Mouse (Mus musculus) G1E (cell line): ENCODE results near the gene Vps13d. TPM values are rescaled to one million over a fixed set of nuclear protein-coding genes. Genes with fewer than 3 reads are reported as not detected.

Source experiments
- ATAC-seq: 2 replicates; pipeline ENCODE4 v1.8.0; 2016; ENCODE audit warnings: mild to moderate bottlenecking; ENCODE audit not compliant: insufficient number of reproducible peaks, poor library complexity, low FRiP score, severe bottlenecking; ENCODE audit errors: extremely low read depth
- DNase-seq: peaks from one replicate; pipeline ENCODE4 v3.0.0; 2012; ENCODE audit warnings: low spot score
- H3K27me3 ChIP-seq: 2 replicates; pipeline ENCODE4 v1.6.1; 2012; ENCODE audit warnings: mild to moderate bottlenecking, low read length, inconsistent platforms; ENCODE audit not compliant: insufficient read depth
- H3K36me3 ChIP-seq: replicated peaks from 2 replicates; pipeline ENCODE3; 2012; ENCODE audit warnings: mild to moderate bottlenecking, inconsistent platforms
- H3K4me1 ChIP-seq: 2 replicates; pipeline ENCODE4 v1.6.1; 2012; ENCODE audit warnings: low read depth, low read length, inconsistent platforms, mixed read lengths; ENCODE audit not compliant: insufficient read depth
- H3K4me3 ChIP-seq: 2 replicates; pipeline ENCODE4 v1.5.1; 2012; ENCODE audit warnings: low read depth, mild to moderate bottlenecking, inconsistent platforms, low read length, moderate library complexity, mixed read lengths
- H3K9me3 ChIP-seq: replicated peaks from 2 replicates; pipeline ENCODE4 v1.6.1; 2012; ENCODE audit warnings: inconsistent platforms
- CTCF ChIP-seq: IDR thresholded peaks from 2 replicates; pipeline ENCODE4 v1.5.1; 2012; ENCODE audit warnings: low read depth, low read length, inconsistent platforms, mixed read lengths
- GATA1 ChIP-seq: IDR thresholded peaks from 2 replicates; pipeline ENCODE4 v1.6.1; 2012; ENCODE audit warnings: borderline replicate concordance, low read length, inconsistent platforms, mixed read lengths
- GATA2 ChIP-seq: IDR thresholded peaks from 2 replicates; pipeline ENCODE4 v1.6.1; 2012; ENCODE audit warnings: low read depth, low read length, inconsistent platforms, borderline replicate concordance
- POLR2AphosphoS5 ChIP-seq: IDR thresholded peaks from 2 replicates; pipeline ENCODE4 v1.6.1; 2012; ENCODE audit warnings: low read depth, low read length, inconsistent platforms; ENCODE audit not compliant: insufficient replicate concordance
- TAL1 ChIP-seq: conservative IDR thresholded peaks from 2 replicates; pipeline ENCODE4 v1.6.1; 2012; ENCODE audit warnings: low read depth, low read length, inconsistent platforms, mixed read lengths
- polyA plus RNA-seq: library from polyadenylated mRNA; stranded (reverse); fragments of >175 nt; gene quantifications from 2 replicates; pipeline ENCODE4 v1.2.3, GENCODE M21; 2012
- total RNA-seq, 2 experiments: library from RNA; stranded (forward) in 1 of 2; stranded (reverse) in 1 of 2; fragments of 200-1000 nt in 1 of 2; fragments of >200 nt in 1 of 2; fragmentation: Nextera tagmentation in 1 of 2; gene quantifications; 2 replicates each; pipeline ENCODE4 v1.2.3; 2014 to 2017

Gene Vps13d
- 38.8 and 38.9 TPM in 2 replicates for total RNA-seq (2014; fragmentation: Nextera tagmentation)
- 27.6 and 34.7 TPM in 2 replicates for total RNA-seq (2017)
- polyA plus RNA-seq = 4.5 and 7.7 TPM in 2 replicates

GRCm38 (mm10) chr4:145194559-145195162 lies at the start of gene Vps13d:
Vps13d (minus strand) TSS chr4:145195005.
- TF ChIP-seq GATA1 (no peak), CTCF (peak; percentile 86), TAL1 (no peak), GATA2 (no peak), POLR2AphosphoS5 (no peak)

DNA sequence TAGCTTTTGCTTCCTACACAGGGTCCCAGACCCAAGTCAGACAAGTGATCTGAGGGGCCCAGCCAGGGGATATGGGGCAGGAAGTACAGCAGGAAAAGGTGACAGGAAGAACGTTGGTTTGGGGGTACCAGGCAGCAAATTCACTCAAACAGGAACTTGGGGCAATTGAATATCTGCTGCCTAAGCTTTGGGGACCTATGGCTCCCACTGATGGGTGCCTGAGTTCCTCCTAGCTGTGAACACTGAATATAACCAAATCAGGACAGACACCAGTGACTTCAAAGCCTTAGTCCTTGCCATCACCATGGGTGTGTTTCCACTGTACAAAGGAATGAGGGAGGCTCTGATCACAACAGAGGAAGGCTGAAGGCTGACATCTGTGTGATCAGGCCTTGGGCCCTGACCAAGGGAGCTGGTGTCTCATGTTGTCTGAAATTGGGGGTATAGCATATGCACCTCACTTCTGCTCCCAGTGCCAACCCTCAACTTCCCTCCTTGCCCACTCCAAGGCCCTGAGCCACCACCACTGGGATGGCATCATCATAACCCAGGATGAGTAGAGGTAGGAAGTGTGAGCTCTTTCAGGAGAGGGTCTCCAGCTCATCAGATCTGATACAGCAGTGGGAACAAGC lies 48.0 kb upstream of the Vps13d start:
- no peaks in the 10 kb centered on the region for H3K36me3 ChIP-seq
- peaks cover 61% of the 10 kb centered on the region for H3K9me3 ChIP-seq
- H3K27me3 ChIP-seq = no peaks in the 10 kb centered on the region
- H3K4me3 ChIP-seq = no peak overlapping the region
- no peak for ATAC-seq
- no peaks in the 10 kb centered on the region for H3K4me1 ChIP-seq
- DNase-seq = no peak
- TF ChIP-seq TAL1 (no peak), POLR2AphosphoS5 (no peak), GATA1 (no peak), GATA2 (no peak), CTCF (no peak)

More at GRCm38 (mm10) chr4:145194559-145195162, at the start of gene Vps13d:
- peak; percentile 67 for ATAC-seq
- peak; percentile 82 for DNase-seq
- Histone ChIP-seq H3K4me1 (peaks cover 20% of the 10 kb centered on the region), H3K36me3 (peaks cover 20% of the 10 kb centered on the region), H3K9me3 (no peaks in the 10 kb centered on the region), H3K4me3 (peak within 1 kb of the TSS; percentile 94), H3K27me3 (0 out of 2 replicates have a peak, but pooled peaks cover 6% of the 10 kb centered on the region)

DNA sequence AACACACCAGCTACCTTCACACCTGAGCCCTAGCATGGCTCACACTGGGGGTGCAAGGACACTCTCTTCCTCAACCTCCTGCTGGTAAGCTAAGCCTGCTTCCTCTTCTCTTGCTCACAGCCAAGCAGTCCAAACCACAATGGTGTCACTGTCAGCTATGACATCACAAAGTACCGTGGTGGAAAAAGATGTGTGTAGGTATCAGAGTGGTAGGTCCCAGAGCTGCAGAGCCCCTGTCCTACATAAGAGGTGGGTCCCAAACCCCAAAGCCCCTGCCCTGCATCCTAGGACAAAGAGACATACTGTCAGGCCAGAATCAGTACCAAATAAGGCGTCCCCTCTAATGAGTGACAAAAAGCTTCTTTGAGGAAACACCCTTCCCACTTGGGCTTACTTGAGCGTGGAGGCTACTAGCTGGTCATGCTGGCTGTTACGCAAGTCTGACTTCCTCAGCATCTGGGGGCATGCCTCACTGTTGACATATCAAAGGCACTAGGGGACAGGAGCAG lies 46.0 kb upstream of the Vps13d start:
- Histone ChIP-seq H3K4me3 (no peak overlapping the region), H3K27me3 (no peaks in the 10 kb centered on the region), H3K9me3 (peaks cover 54% of the 10 kb centered on the region), H3K36me3 (no peaks in the 10 kb centered on the region), H3K4me1 (no peaks in the 10 kb centered on the region)
- TF ChIP-seq CTCF = no peak
- TF ChIP-seq GATA2 = no peak
- no peak for TF ChIP-seq POLR2AphosphoS5
- TF ChIP-seq TAL1 = no peak
- TF ChIP-seq GATA1 = no peak
- no peak for DNase-seq
- ATAC-seq = no peak

GRCm38 (mm10) chr4:145239049-145239830 lies 44.4 kb upstream of the Vps13d start:
- Histone ChIP-seq H3K9me3 (peaks cover 52% of the 10 kb centered on the region), H3K4me1 (no peaks in the 10 kb centered on the region), H3K27me3 (no peaks in the 10 kb centered on the region), H3K36me3 (no peaks in the 10 kb centered on the region), H3K4me3 (no peak overlapping the region)
- no peak for TF ChIP-seq POLR2AphosphoS5
- DNase-seq (no peak), ATAC-seq (no peak)

DNA sequence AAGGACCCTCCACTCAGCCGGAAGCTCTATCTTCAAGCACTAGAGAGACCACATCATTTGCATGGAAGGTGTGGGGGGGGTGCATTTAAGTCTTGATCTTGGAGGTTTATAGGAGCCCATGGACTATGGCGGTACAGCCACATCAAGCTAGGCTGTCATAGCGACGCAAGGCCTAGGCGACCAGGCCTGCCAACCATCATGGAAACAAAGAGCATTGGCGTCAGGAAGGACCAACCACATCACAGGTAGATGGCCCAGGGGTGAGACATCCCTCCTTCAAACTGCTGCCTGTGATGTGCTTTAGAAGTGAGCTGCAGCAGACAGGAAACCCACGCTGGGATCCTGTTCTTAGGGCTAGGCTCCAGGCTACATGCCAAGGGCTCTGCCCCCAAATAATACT lies 41.2 kb upstream of the Vps13d start:
- ATAC-seq = no peak

DNA sequence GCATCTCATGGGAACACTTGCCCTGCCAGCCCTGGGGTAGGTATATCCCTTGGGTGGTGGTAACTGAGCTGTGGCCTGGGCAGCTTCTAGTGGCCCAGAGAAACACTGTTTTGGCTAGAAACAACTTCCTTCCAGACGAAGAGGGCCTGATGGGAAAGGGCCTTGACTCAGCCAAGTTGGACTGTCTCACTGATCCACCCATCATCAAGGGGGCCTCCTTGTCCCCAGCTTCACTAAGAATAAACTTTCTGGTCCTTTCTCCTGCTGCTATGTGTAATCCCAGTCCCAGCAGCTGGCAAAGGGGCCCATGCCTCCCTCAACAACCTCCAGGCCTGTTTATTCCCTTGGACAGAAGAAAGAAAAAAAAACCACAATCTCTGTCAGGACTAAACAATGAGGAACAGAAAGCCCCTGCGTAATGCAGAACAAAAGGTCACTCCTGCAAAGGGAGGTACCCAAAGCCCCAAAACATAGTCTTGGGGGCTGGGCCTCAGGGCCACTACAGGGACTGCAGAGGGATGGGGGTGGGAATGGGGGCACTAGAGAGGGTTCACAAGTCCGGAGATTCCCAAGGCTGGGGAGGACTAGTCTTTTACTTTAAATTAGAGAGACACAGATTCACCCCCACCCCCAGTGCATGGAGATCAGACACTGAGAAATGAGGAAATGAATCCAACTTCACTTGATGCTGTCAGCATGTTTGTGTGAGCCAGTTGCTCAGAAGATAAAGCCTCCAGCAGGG lies 38.9 kb upstream of the Vps13d start:
- Histone ChIP-seq H3K4me3 (no peak overlapping the region), H3K9me3 (peaks cover 53% of the 10 kb centered on the region), H3K36me3 (no peaks in the 10 kb centered on the region), H3K27me3 (no peaks in the 10 kb centered on the region), H3K4me1 (no peaks in the 10 kb centered on the region)
- ATAC-seq (no peak), DNase-seq (no peak)
- TF ChIP-seq GATA1 = no peak
- TF ChIP-seq POLR2AphosphoS5 = no peak
- no peak for TF ChIP-seq TAL1
- TF ChIP-seq GATA2 = no peak
- TF ChIP-seq CTCF = no peak

More for the DNA sequence above, 41.2 kb upstream of the Vps13d start:
- no peaks in the 10 kb centered on the region for H3K4me1 ChIP-seq
- peaks cover 52% of the 10 kb centered on the region for H3K9me3 ChIP-seq
- H3K4me3 ChIP-seq = no peak overlapping the region
- H3K27me3 ChIP-seq = no peaks in the 10 kb centered on the region
- TF ChIP-seq GATA1 (no peak), POLR2AphosphoS5 (no peak), GATA2 (no peak), TAL1 (no peak), CTCF (no peak)
- H3K36me3 ChIP-seq = no peaks in the 10 kb centered on the region
- DNase-seq = no peak
